Mouse (Mus musculus): Measurements from ENCODE around the gene Phf21a. TPM values are rescaled to one million over a fixed set of nuclear protein-coding genes. Genes with fewer than 3 reads are reported as not detected.
A peak's percentile ranks its signal among the peaks of the same experiment; 100 is the strongest.

Phf21a gene
- polyA plus RNA-seq, 1 experiment from 2014 or later = 36.3 TPM

- 50% methylated on average over 8 of the region's 8 CpGs for WGBS
- no peak for ATAC-seq (ENCODE audit: low FRiP score, low TSS enrichment)
- no peak overlapping the region for H3K4me3 ChIP-seq (ENCODE audit: low read length)
These were observed 1.2 kb downstream of the Phf21a start for GRCm38 (mm10) chr2:92094078-92094477.

GRCm38 (mm10) chr2:92100768-92101167, 7.9 kb downstream of the Phf21a start:
- Histone ChIP-seq H3K36me3 (ENCODE audit: control insufficient read depth, insufficient read depth, low read length) (no peaks in the 10 kb centered on the region), H3K9ac (ENCODE audit: low read depth, low read length) (no peak overlapping the region), H3K9me3 (ENCODE audit: control insufficient read depth, low read length) (peaks cover 5% of the 10 kb centered on the region; the same call in 1 of the 2 replicates), H3K4me3 (ENCODE audit: low read length) (no peak overlapping the region), H3K27me3 (ENCODE audit: control insufficient read depth, insufficient read depth, low read length) (no peaks in the 10 kb centered on the region), H3K27ac (ENCODE audit: low read depth, low read length) (no peak overlapping the region), H3K4me2 (replicated peaks; ENCODE audit: low read depth, low read length) (no peak overlapping the region), H3K4me1 (ENCODE audit: control insufficient read depth, insufficient read depth, low read length) (no peaks in the 10 kb centered on the region)
- 86% methylated on average over 6 of the region's 6 CpGs for whole genome bisulfite sequencing
- ATAC-seq (ENCODE audit: low FRiP score, low TSS enrichment) = no peak

More at GRCm38 (mm10) chr2:92094078-92094477, 1.2 kb downstream of the Phf21a start:
- Histone ChIP-seq H3K27ac (ENCODE audit: low read depth, low read length) (no peak overlapping the region), H3K36me3 (ENCODE audit: control insufficient read depth, insufficient read depth, low read length) (no peaks in the 10 kb centered on the region), H3K4me1 (ENCODE audit: control insufficient read depth, insufficient read depth, low read length) (no peaks in the 10 kb centered on the region), H3K9me3 (ENCODE audit: control insufficient read depth, low read length) (no peaks in the 10 kb centered on the region), H3K9ac (ENCODE audit: low read depth, low read length) (no peak overlapping the region), H3K27me3 (ENCODE audit: control insufficient read depth, insufficient read depth, low read length) (no peaks in the 10 kb centered on the region), H3K4me2 (replicated peaks; ENCODE audit: low read depth, low read length) (no peak overlapping the region)

- H3K9ac ChIP-seq (ENCODE audit: low read depth, low read length) = no peak overlapping the region
- H3K36me3 ChIP-seq (ENCODE audit: control insufficient read depth, insufficient read depth, low read length) = no peaks in the 10 kb centered on the region
- no peak overlapping the region for H3K27ac ChIP-seq (ENCODE audit: low read depth, low read length)
- H3K9me3 ChIP-seq (ENCODE audit: control insufficient read depth, low read length) = no peaks in the 10 kb centered on the region
- WGBS = 82% methylated on average over 5 of the region's 5 CpGs
- no peak overlapping the region for H3K4me3 ChIP-seq (ENCODE audit: low read length)
- ATAC-seq (ENCODE audit: low FRiP score, low TSS enrichment) = no peak
- H3K4me1 ChIP-seq (ENCODE audit: control insufficient read depth, insufficient read depth, low read length) = no peaks in the 10 kb centered on the region
- H3K4me2 ChIP-seq (replicated peaks; ENCODE audit: low read depth, low read length) = no peak overlapping the region
- H3K27me3 ChIP-seq (ENCODE audit: control insufficient read depth, insufficient read depth, low read length) = no peaks in the 10 kb centered on the region
These were observed 31.6 kb downstream of the Phf21a start for GRCm38 (mm10) chr2:92124523-92124922.

- H3K27ac ChIP-seq (ENCODE audit: low read depth, low read length) = no peak overlapping the region
- no peak overlapping the region for H3K4me2 ChIP-seq (replicated peaks; ENCODE audit: low read depth, low read length)
- 90% methylated on average over 8 of the region's 8 CpGs for WGBS
- H3K4me1 ChIP-seq (ENCODE audit: control insufficient read depth, insufficient read depth, low read length) = no peaks in the 10 kb centered on the region
- H3K36me3 ChIP-seq (ENCODE audit: control insufficient read depth, insufficient read depth, low read length) = no peaks in the 10 kb centered on the region
- no peak overlapping the region for H3K4me3 ChIP-seq (ENCODE audit: low read length)
- H3K9me3 ChIP-seq (ENCODE audit: control insufficient read depth, low read length) = no peaks in the 10 kb centered on the region
- H3K9ac ChIP-seq (ENCODE audit: low read depth, low read length) = no peak overlapping the region
- H3K27me3 ChIP-seq (ENCODE audit: control insufficient read depth, insufficient read depth, low read length) = no peaks in the 10 kb centered on the region
- ATAC-seq (ENCODE audit: low FRiP score, low TSS enrichment) = no peak
These were observed 32.4 kb downstream of the Phf21a start for GRCm38 (mm10) chr2:92125330-92125729.

- no peak overlapping the region for H3K27ac ChIP-seq (ENCODE audit: low read depth, low read length)
- H3K4me1 ChIP-seq (ENCODE audit: control insufficient read depth, insufficient read depth, low read length) = no peaks in the 10 kb centered on the region
- H3K9ac ChIP-seq (ENCODE audit: low read depth, low read length) = no peak overlapping the region
- no peak overlapping the region for H3K4me3 ChIP-seq (ENCODE audit: low read length)
- 92% methylated on average over 7 of the region's 7 CpGs for WGBS
- ATAC-seq (ENCODE audit: low FRiP score, low TSS enrichment) = no peak
- no peak overlapping the region for H3K4me2 ChIP-seq (replicated peaks; ENCODE audit: low read depth, low read length)
- H3K36me3 ChIP-seq (ENCODE audit: control insufficient read depth, insufficient read depth, low read length) = no peaks in the 10 kb centered on the region
- no peaks in the 10 kb centered on the region for H3K27me3 ChIP-seq (ENCODE audit: control insufficient read depth, insufficient read depth, low read length)
- no peaks in the 10 kb centered on the region for H3K9me3 ChIP-seq (ENCODE audit: control insufficient read depth, low read length)
These were observed 37.2 kb downstream of the Phf21a start for GRCm38 (mm10) chr2:92130071-92130470.

- Histone ChIP-seq H3K4me1 (ENCODE audit: control insufficient read depth, insufficient read depth, low read length) (no peaks in the 10 kb centered on the region), H3K27me3 (ENCODE audit: control insufficient read depth, insufficient read depth, low read length) (no peaks in the 10 kb centered on the region), H3K4me2 (replicated peaks; ENCODE audit: low read depth, low read length) (no peak overlapping the region), H3K9me3 (ENCODE audit: control insufficient read depth, low read length) (no peaks in the 10 kb centered on the region), H3K9ac (ENCODE audit: low read depth, low read length) (no peak overlapping the region), H3K36me3 (ENCODE audit: control insufficient read depth, insufficient read depth, low read length) (no peaks in the 10 kb centered on the region), H3K4me3 (ENCODE audit: low read length) (no peak overlapping the region), H3K27ac (ENCODE audit: low read depth, low read length) (no peak overlapping the region)
- no peak for ATAC-seq (ENCODE audit: low FRiP score, low TSS enrichment)
These were observed 45.8 kb downstream of the Phf21a start for GRCm38 (mm10) chr2:92138736-92139135.

DNA sequence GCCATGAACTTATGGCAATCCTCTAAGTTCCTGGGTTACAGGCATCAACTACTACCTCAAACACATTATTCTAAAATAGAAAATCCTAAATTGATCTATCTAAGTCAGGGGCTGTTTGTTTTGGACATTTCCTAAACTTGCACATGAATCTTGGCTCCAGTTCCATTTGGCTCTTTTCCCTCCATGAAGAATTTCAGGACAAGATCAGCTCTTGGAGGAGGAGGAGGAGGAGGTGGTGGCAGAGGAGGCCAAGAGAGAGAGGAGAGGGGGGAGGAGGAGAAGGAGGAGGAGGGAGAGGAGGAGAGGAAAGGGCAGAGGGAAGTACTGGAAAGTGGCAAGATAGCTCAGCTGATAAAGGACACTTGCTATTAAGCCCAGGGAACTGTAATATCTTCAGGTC, 46.4 kb downstream of the Phf21a start:
- ATAC-seq (ENCODE audit: low FRiP score, low TSS enrichment) = no peak
- Histone ChIP-seq H3K36me3 (ENCODE audit: control insufficient read depth, insufficient read depth, low read length) (no peaks in the 10 kb centered on the region), H3K4me2 (replicated peaks; ENCODE audit: low read depth, low read length) (no peak overlapping the region), H3K9ac (ENCODE audit: low read depth, low read length) (no peak overlapping the region), H3K9me3 (ENCODE audit: control insufficient read depth, low read length) (no peaks in the 10 kb centered on the region), H3K4me1 (ENCODE audit: control insufficient read depth, insufficient read depth, low read length) (no peaks in the 10 kb centered on the region), H3K4me3 (ENCODE audit: low read length) (no peak overlapping the region), H3K27me3 (ENCODE audit: control insufficient read depth, insufficient read depth, low read length) (no peaks in the 10 kb centered on the region), H3K27ac (ENCODE audit: low read depth, low read length) (no peak overlapping the region)

DNA sequence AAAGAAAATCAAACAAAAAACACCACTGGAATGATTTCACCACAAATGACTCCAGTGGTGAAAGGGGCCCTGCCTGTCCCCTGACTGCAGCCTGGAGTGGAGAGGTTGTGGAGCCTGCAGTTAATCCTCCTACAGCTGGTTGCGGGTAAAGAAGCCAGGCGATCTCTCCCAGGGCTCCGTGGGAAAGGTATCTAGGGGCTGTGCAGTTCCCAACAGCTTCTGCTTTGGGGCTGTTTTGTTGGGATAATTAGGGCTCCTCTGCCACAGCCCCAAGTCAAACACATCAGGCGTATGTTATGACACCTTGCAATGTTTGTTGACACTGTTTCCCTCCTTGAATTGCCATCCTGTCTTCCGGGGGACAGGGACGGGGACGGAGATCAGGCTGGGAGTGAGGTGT, 47.5 kb downstream of the Phf21a start:
- no peak overlapping the region for H3K4me3 ChIP-seq (ENCODE audit: low read length)
- H3K4me1 ChIP-seq (ENCODE audit: control insufficient read depth, insufficient read depth, low read length) = no peaks in the 10 kb centered on the region
- H3K27ac ChIP-seq (ENCODE audit: low read depth, low read length) = no peak overlapping the region
- H3K36me3 ChIP-seq (ENCODE audit: control insufficient read depth, insufficient read depth, low read length) = no peaks in the 10 kb centered on the region
- H3K9me3 ChIP-seq (ENCODE audit: control insufficient read depth, low read length) = no peaks in the 10 kb centered on the region
- no peak for ATAC-seq (ENCODE audit: low FRiP score, low TSS enrichment)
- H3K4me2 ChIP-seq (replicated peaks; ENCODE audit: low read depth, low read length) = peak overlapping the region; percentile 51
- H3K9ac ChIP-seq (ENCODE audit: low read depth, low read length) = 0 out of 2 replicates have a peak overlapping the region, but pooled peaks have one; percentile 44
- WGBS = 12% methylated on average over 7 of the region's 7 CpGs
- no peaks in the 10 kb centered on the region for H3K27me3 ChIP-seq (ENCODE audit: control insufficient read depth, insufficient read depth, low read length)

DNA sequence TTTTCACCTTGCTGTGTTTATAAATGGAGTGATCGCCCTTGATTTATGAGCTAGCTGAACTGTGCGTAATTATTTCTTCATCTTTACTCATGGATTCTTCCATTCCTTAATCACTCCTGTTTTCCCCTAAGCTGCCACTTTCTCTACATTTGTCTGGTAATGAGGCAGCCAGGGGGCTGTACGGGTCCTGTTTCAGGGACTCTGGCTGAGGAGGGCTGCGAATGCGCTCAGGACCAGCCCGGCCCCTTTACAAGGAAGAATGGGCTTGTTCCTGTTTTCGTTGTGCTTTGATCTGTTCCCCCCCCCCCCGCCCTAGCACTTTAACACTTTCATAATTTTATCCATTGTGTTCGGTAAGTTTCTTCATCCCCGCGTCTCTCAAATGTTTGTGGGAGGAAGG, 48.2 kb downstream of the Phf21a start:
- H3K4me1 ChIP-seq (ENCODE audit: control insufficient read depth, insufficient read depth, low read length) = no peaks in the 10 kb centered on the region
- peak overlapping the region; percentile 51 for H3K4me2 ChIP-seq (replicated peaks; ENCODE audit: low read depth, low read length)
- H3K27ac ChIP-seq (ENCODE audit: low read depth, low read length) = no peak overlapping the region
- H3K9ac ChIP-seq (ENCODE audit: low read depth, low read length) = 0 out of 2 replicates have a peak overlapping the region, but pooled peaks have one; percentile 44
- no peak for ATAC-seq (ENCODE audit: low FRiP score, low TSS enrichment)
- no peaks in the 10 kb centered on the region for H3K36me3 ChIP-seq (ENCODE audit: control insufficient read depth, insufficient read depth, low read length)
- WGBS = 1% methylated on average over 11 of the region's 11 CpGs
- H3K4me3 ChIP-seq (ENCODE audit: low read length) = peak overlapping the region; percentile 28
- no peaks in the 10 kb centered on the region for H3K27me3 ChIP-seq (ENCODE audit: control insufficient read depth, insufficient read depth, low read length)
- H3K9me3 ChIP-seq (ENCODE audit: control insufficient read depth, low read length) = no peaks in the 10 kb centered on the region

DNA sequence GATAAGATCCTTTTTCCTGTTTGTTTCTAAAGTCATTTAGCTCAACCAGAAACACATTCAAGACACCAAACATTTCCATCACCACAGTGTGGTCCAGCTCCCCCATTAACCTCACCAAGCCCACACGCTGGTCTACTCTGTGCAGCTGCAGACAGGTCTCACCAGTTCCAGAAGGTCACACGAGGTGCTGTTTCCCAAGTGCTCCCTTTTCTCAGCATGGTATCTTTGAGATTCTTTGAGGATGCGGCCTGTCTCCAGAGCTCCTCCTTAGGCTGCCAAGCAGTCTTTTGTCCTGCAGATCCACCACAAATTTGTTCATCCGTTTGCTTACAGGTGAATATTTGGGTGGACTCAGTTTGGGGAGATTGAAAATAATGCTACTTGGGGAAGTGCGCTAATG, 51.0 kb downstream of the Phf21a start:
- WGBS = 51% methylated on average over 5 of the region's 5 CpGs
- Histone ChIP-seq H3K9me3 (ENCODE audit: control insufficient read depth, low read length) (no peaks in the 10 kb centered on the region), H3K4me2 (replicated peaks; ENCODE audit: low read depth, low read length) (no peak overlapping the region), H3K36me3 (ENCODE audit: control insufficient read depth, insufficient read depth, low read length) (no peaks in the 10 kb centered on the region), H3K4me3 (ENCODE audit: low read length) (no peak overlapping the region), H3K27ac (ENCODE audit: low read depth, low read length) (no peak overlapping the region), H3K4me1 (ENCODE audit: control insufficient read depth, insufficient read depth, low read length) (no peaks in the 10 kb centered on the region), H3K9ac (ENCODE audit: low read depth, low read length) (no peak overlapping the region), H3K27me3 (ENCODE audit: control insufficient read depth, insufficient read depth, low read length) (no peaks in the 10 kb centered on the region)
- ATAC-seq (ENCODE audit: low FRiP score, low TSS enrichment) = no peak

All from kidney, embryonic 14.5 days (tissue).